Mouse (Mus musculus): ENCODE results near the gene Timp3. TPM values are rescaled to one million over a fixed set of nuclear protein-coding genes. Genes with fewer than 3 reads are reported as not detected.
A peak's percentile ranks its signal among the peaks of the same experiment; 100 is the strongest.

The Timp3 gene
- polyA plus RNA-seq, 1 experiment = 25.3 TPM

GRCm38 (mm10) chr10:86302761-86303494 lies 2.8 kb downstream of the Timp3 start:
- WGBS = 36% methylated on average over 8 of the region's 8 CpGs
- peak in 1 of 2 experiments; percentile 14 for DNase-seq (ENCODE audit: low read depth in 1 of 2, low spot score in 2 of 2)

DNA sequence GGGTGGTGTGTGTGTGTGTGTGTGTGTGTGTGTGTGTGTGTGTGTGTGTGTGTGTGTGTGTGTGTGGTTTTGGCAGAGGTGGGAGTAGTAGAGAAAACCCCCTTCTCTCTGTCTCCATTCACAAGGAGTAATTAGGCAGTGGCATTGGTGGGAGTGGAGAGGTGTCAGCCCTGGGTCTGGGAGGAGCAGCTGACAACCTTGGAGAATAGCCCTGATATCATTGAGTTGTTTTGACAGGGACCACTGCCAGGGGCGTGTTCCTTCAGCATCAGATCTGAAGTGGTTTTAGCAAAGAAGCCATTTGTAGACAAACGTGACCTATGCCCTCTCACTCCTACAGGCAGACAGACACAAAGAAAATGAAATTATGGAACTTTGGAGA lies 3.3 kb downstream of the Timp3 start:
- no peak overlapping the region for H3K27ac ChIP-seq (ENCODE audit: insufficient read depth, low read length)
- no peaks in the 10 kb centered on the region for H3K4me1 ChIP-seq (ENCODE audit: control insufficient read depth, insufficient read depth, insufficient read length)
- WGBS = 79% methylated on average over 2 of the region's 2 CpGs
- no peak overlapping the region for H3K4me3 ChIP-seq (ENCODE audit: extremely low read depth, insufficient read depth, insufficient read length)
- no peaks in the 10 kb centered on the region for H3K36me3 ChIP-seq (ENCODE audit: control insufficient read depth, insufficient read depth, low read length)
- TF ChIP-seq CTCF (IDR thresholded peaks at IDR 0.05; ENCODE audit: extremely low read depth, insufficient read depth, insufficient read length, insufficient replicate concordance) (no peak), POLR2A (IDR thresholded peaks at IDR 0.05; ENCODE audit: low read depth, low read length) (no peak)
- peaks cover 6% of the 10 kb centered on the region; the same call in 1 of the 2 replicates for H3K27me3 ChIP-seq (ENCODE audit: control insufficient read depth, insufficient read depth, low read length)
- no peak for DNase-seq (ENCODE audit: low read depth in 1 of 2, low spot score in 2 of 2)

More at GRCm38 (mm10) chr10:86302761-86303494, 2.8 kb downstream of the Timp3 start:
- peaks cover 6% of the 10 kb centered on the region; the same call in 1 of the 2 replicates for H3K27me3 ChIP-seq (ENCODE audit: control insufficient read depth, insufficient read depth, low read length)
- no peak overlapping the region; the same call in 1 of the 2 replicates for H3K4me3 ChIP-seq (ENCODE audit: extremely low read depth, insufficient read depth, insufficient read length)
- no peak overlapping the region; the same call in 1 of the 2 replicates for H3K27ac ChIP-seq (ENCODE audit: insufficient read depth, low read length)
- no peaks in the 10 kb centered on the region for H3K36me3 ChIP-seq (ENCODE audit: control insufficient read depth, insufficient read depth, low read length)
- TF ChIP-seq POLR2A (IDR thresholded peaks at IDR 0.05; ENCODE audit: low read depth, low read length) = no peak
- no peak for TF ChIP-seq CTCF (IDR thresholded peaks at IDR 0.05; ENCODE audit: extremely low read depth, insufficient read depth, insufficient read length, insufficient replicate concordance)
- H3K4me1 ChIP-seq (ENCODE audit: control insufficient read depth, insufficient read depth, insufficient read length) = no peaks in the 10 kb centered on the region

DNA sequence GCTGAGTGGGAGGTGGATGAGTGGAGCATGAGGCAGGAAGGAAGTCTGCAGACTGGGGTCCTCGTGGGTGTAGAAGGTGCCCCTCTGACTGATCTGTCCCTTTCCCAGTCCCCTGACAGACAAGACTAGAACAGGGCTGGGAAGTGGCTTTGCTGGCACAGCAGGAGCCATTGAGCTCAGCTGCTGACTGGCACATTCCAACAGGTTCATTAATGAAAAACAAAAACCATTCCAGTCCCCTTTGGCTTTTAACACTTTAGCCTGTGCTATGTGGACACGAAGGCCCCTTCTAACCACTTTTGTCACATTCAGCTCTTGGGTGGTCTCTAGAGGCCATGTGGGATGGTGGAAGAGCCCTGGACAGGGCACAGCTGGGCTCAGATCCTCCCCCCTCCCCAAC lies 4.4 kb downstream of the Timp3 start:
- TF ChIP-seq POLR2A (IDR thresholded peaks at IDR 0.05; ENCODE audit: low read depth, low read length) (no peak), CTCF (IDR thresholded peaks at IDR 0.05; ENCODE audit: extremely low read depth, insufficient read depth, insufficient read length, insufficient replicate concordance) (no peak)
- no peak overlapping the region for H3K27ac ChIP-seq (ENCODE audit: insufficient read depth, low read length)
- 44% methylated on average over 2 of the region's 2 CpGs for WGBS
- peaks cover 6% of the 10 kb centered on the region; the same call in 1 of the 2 replicates for H3K27me3 ChIP-seq (ENCODE audit: control insufficient read depth, insufficient read depth, low read length)
- no peak overlapping the region for H3K4me3 ChIP-seq (ENCODE audit: extremely low read depth, insufficient read depth, insufficient read length)
- H3K36me3 ChIP-seq (ENCODE audit: control insufficient read depth, insufficient read depth, low read length) = no peaks in the 10 kb centered on the region
- DNase-seq (ENCODE audit: low read depth in 1 of 2, low spot score in 2 of 2) = no peak
- H3K4me1 ChIP-seq (ENCODE audit: control insufficient read depth, insufficient read depth, insufficient read length) = no peaks in the 10 kb centered on the region

GRCm38 (mm10) chr10:86307235-86307634 lies 7.1 kb downstream of the Timp3 start:
- H3K27me3 ChIP-seq (ENCODE audit: control insufficient read depth, insufficient read depth, low read length) = no peaks in the 10 kb centered on the region
- H3K27ac ChIP-seq (ENCODE audit: insufficient read depth, low read length) = no peak overlapping the region
- no peak overlapping the region for H3K4me3 ChIP-seq (ENCODE audit: extremely low read depth, insufficient read depth, insufficient read length)
- DNase-seq (ENCODE audit: low read depth in 1 of 2, low spot score in 2 of 2) = no peak
- WGBS = 80% methylated on average over 4 of the region's 4 CpGs
- no peaks in the 10 kb centered on the region for H3K36me3 ChIP-seq (ENCODE audit: control insufficient read depth, insufficient read depth, low read length)
- no peaks in the 10 kb centered on the region for H3K4me1 ChIP-seq (ENCODE audit: control insufficient read depth, insufficient read depth, insufficient read length)
- no peak for TF ChIP-seq POLR2A (IDR thresholded peaks at IDR 0.05; ENCODE audit: low read depth, low read length)
- TF ChIP-seq CTCF (IDR thresholded peaks at IDR 0.05; ENCODE audit: extremely low read depth, insufficient read depth, insufficient read length, insufficient replicate concordance) = no peak

DNA sequence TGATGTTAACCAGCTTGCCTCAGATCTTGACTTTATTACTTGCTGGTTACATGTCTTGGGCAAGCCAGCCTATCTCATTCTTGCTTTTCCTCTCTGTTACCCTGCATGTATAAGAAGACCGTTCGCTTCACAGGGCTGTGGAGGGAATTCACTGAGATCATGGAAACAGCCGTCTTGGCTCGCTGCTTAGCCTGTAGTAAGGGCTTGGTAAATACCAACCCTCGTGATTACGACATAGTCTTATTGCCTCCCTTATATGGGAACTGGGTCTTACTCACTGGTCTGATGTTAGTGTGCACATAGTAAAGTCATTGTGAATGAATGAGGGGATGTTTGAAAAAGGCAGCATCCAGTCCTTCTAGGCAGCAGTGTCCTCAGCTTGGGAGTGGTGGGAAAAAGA lies 10.4 kb downstream of the Timp3 start:
- no peaks in the 10 kb centered on the region for H3K27me3 ChIP-seq (ENCODE audit: control insufficient read depth, insufficient read depth, low read length)
- H3K36me3 ChIP-seq (ENCODE audit: control insufficient read depth, insufficient read depth, low read length) = no peaks in the 10 kb centered on the region
- H3K4me3 ChIP-seq (ENCODE audit: extremely low read depth, insufficient read depth, insufficient read length) = no peak overlapping the region
- TF ChIP-seq POLR2A (IDR thresholded peaks at IDR 0.05; ENCODE audit: low read depth, low read length) (no peak), CTCF (IDR thresholded peaks at IDR 0.05; ENCODE audit: extremely low read depth, insufficient read depth, insufficient read length, insufficient replicate concordance) (no peak)
- WGBS = 78% methylated on average over 6 of the region's 6 CpGs
- DNase-seq (ENCODE audit: low read depth in 1 of 2, low spot score in 2 of 2) = no peak
- no peak overlapping the region for H3K27ac ChIP-seq (ENCODE audit: insufficient read depth, low read length)
- H3K4me1 ChIP-seq (ENCODE audit: control insufficient read depth, insufficient read depth, insufficient read length) = no peaks in the 10 kb centered on the region

GRCm38 (mm10) chr10:86312976-86313375 lies 12.8 kb downstream of the Timp3 start:
- Histone ChIP-seq H3K4me1 (ENCODE audit: control insufficient read depth, insufficient read depth, insufficient read length) (no peaks in the 10 kb centered on the region), H3K27ac (ENCODE audit: insufficient read depth, low read length) (no peak overlapping the region), H3K27me3 (ENCODE audit: control insufficient read depth, insufficient read depth, low read length) (no peaks in the 10 kb centered on the region), H3K36me3 (ENCODE audit: control insufficient read depth, insufficient read depth, low read length) (no peaks in the 10 kb centered on the region), H3K4me3 (ENCODE audit: extremely low read depth, insufficient read depth, insufficient read length) (no peak overlapping the region)
- DNase-seq (ENCODE audit: low read depth in 1 of 2, low spot score in 2 of 2) = no peak
- TF ChIP-seq POLR2A (IDR thresholded peaks at IDR 0.05; ENCODE audit: low read depth, low read length) (no peak), CTCF (IDR thresholded peaks at IDR 0.05; ENCODE audit: extremely low read depth, insufficient read depth, insufficient read length, insufficient replicate concordance) (no peak)
- 80% methylated on average over 3 of the region's 3 CpGs for WGBS

DNA sequence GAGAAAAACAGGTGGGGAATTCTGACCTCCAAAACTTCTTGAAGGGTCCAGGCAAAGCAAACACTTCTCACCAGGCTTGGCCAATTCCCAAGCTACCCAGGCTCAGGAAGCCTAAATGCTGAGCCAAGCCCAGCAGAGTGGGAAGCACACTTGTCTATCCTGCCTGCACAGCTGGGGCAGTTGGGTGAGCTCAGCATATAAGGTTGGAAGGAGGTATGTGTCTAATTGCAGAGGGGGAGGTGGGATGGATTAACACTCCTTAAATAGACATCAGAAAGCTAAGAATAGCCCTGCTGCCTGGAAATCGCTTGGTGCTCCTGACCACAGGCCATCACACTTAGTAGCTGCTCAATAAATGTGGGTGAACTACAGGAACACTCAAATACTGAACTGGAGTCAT lies 13.3 kb downstream of the Timp3 start:
- no peaks in the 10 kb centered on the region for H3K36me3 ChIP-seq (ENCODE audit: control insufficient read depth, insufficient read depth, low read length)
- H3K4me3 ChIP-seq (ENCODE audit: extremely low read depth, insufficient read depth, insufficient read length) = no peak overlapping the region
- TF ChIP-seq CTCF (IDR thresholded peaks at IDR 0.05; ENCODE audit: extremely low read depth, insufficient read depth, insufficient read length, insufficient replicate concordance) = no peak
- TF ChIP-seq POLR2A (IDR thresholded peaks at IDR 0.05; ENCODE audit: low read depth, low read length) = no peak
- 78% methylated on average over 1 of the region's 1 CpGs for WGBS
- no peak overlapping the region for H3K27ac ChIP-seq (ENCODE audit: insufficient read depth, low read length)
- no peak for DNase-seq (ENCODE audit: low read depth in 1 of 2, low spot score in 2 of 2)
- H3K4me1 ChIP-seq (ENCODE audit: control insufficient read depth, insufficient read depth, insufficient read length) = no peaks in the 10 kb centered on the region
- H3K27me3 ChIP-seq (ENCODE audit: control insufficient read depth, insufficient read depth, low read length) = no peaks in the 10 kb centered on the region
